Mouse (Mus musculus) bone marrow, adult 2 months (tissue): ENCODE measurements at regions not wholly inside any gene's neighbourhood (a gene's known extent, or its start where the extent isn't known, plus 50 kb on each side); places are given as distances from the start of the nearest gene placed in this dataset.
"Not testable (repeated sequence)": the region's sequence is repeated elsewhere in the genome, so short reads cannot be mapped to it uniquely, and the experiment has no call there.

ENCODE experiments used
- H3K27ac ChIP-seq: fragments of 200-500 bp; 2 replicates; pipeline ENCODE4 v1.5.1; 2012; ENCODE audit warnings: low read depth, mild to moderate bottlenecking, control low read depth, inconsistent platforms, low read length; ENCODE audit not compliant: control insufficient read depth, poor library complexity, insufficient read depth
- H3K4me1 ChIP-seq: fragments of 200-500 bp; 2 replicates; pipeline ENCODE4 v1.6.1; 2011; ENCODE audit warnings: low read length; ENCODE audit not compliant: control insufficient read depth, insufficient read depth
- H3K4me3 ChIP-seq: fragments of 200-500 bp; replicated peaks from 2 replicates; pipeline ENCODE3; 2011; ENCODE audit warnings: mild to moderate bottlenecking, low read depth, low read length, control low read depth; ENCODE audit not compliant: control insufficient read depth
- CTCF ChIP-seq: fragments of 200-500 bp; IDR thresholded peaks from 2 replicates; pipeline ENCODE4 v1.5.1; 2011; ENCODE audit warnings: low read length, control low read depth; ENCODE audit not compliant: control insufficient read depth, insufficient read depth
- POLR2A ChIP-seq: fragments of 200-500 bp; IDR thresholded peaks from 2 replicates; pipeline ENCODE4 v1.6.1; 2011; ENCODE audit warnings: low read depth, mild to moderate bottlenecking, control low read depth, low read length, borderline replicate concordance; ENCODE audit not compliant: control insufficient read depth
- WGBS: fragments of 180-500 bp; shearing (Covaris S2); methylation state at CpG from one replicate; pipeline ENCODE4 v1.1.7; 2018; 5-methylcytosine and 5-hydroxymethylcytosine counted together

GRCm38 (mm10) chr12:29354816-29355215 lies 173.4 kb upstream of the Myt1l start:
- Histone ChIP-seq H3K4me3 (no peak overlapping the region), H3K4me1 (no peaks in the 10 kb centered on the region; the same call in 1 of the 2 replicates), H3K27ac (no peak overlapping the region)
- TF ChIP-seq POLR2A (no peak), CTCF (no peak)
- WGBS, result 39% methylated on average over 6 of the region's 6 CpGs

- TF ChIP-seq CTCF (no peak), POLR2A (no peak)
- 49% methylated on average over 11 of the region's 11 CpGs for whole genome bisulfite sequencing
- Histone ChIP-seq H3K4me1 (no peaks in the 10 kb centered on the region; the same call in 1 of the 2 replicates), H3K4me3 (no peak overlapping the region), H3K27ac (no peak overlapping the region)
These were observed 171.3 kb upstream of the Myt1l start for GRCm38 (mm10) chr12:29356681-29357397.

- H3K4me3 ChIP-seq, result no peak overlapping the region
- 82% methylated on average over 6 of the region's 6 CpGs for WGBS
- no peaks in the 10 kb centered on the region for H3K4me1 ChIP-seq
- TF ChIP-seq POLR2A, result no peak
- TF ChIP-seq CTCF, result no peak
- no peak overlapping the region for H3K27ac ChIP-seq
These were observed 166.9 kb upstream of the Myt1l start for GRCm38 (mm10) chr12:29361236-29361635.

DNA sequence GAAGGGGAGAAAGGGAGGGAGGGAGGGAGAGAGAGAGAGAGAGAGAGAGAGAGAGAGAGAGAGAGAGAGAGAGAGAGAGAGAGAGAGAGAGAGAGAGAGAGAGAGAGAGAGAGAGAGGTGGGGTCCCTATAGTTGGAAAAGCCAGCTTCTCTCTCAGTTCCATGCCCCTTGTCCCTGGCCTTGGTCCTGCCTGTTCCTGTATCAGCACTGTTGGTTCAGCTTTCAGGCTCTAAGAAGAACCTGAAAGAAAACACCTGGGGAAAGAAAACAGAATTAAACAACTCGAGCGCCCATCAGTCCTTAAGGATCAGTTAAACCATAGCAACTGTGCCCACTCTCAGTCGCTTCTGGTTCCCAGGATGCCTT lies 160.5 kb upstream of the Myt1l start:
- H3K4me1 ChIP-seq, H3K4me3 ChIP-seq, H3K27ac ChIP-seq: not testable (repeated sequence)
- 40% methylated on average over 3 of the region's 3 CpGs for WGBS

- 31% methylated on average over 19 of the region's 19 CpGs for WGBS
- no peak overlapping the region for H3K27ac ChIP-seq
- H3K4me3 ChIP-seq, result no peak overlapping the region
- TF ChIP-seq CTCF (no peak), POLR2A (no peak)
- no peaks in the 10 kb centered on the region for H3K4me1 ChIP-seq
These were observed 159.9 kb upstream of the Myt1l start for GRCm38 (mm10) chr12:29368107-29368819.

DNA sequence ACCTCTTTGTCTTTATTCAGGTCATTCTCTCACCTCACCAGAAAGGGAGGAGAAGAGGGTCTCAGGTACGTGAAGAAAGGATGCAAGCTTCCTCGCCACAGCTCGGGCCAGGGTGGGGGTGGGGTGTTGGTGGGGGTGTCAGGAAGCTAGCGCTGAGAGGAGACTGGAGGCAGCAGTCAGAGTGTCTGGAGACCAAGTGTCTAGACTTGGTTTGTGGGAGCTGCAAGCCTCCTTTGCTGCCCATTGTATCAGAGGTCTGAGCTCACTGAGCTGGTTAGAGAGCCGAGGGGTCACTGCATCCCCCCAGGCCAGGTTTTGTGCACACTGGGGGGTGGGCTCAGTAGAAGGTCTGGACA lies 159.4 kb upstream of the Myt1l start:
- Histone ChIP-seq H3K4me3 (no peak overlapping the region), H3K27ac (no peak overlapping the region), H3K4me1 (no peaks in the 10 kb centered on the region)
- TF ChIP-seq CTCF (no peak), POLR2A (no peak)
- 37% methylated on average over 5 of the region's 5 CpGs for WGBS

GRCm38 (mm10) chr12:29391756-29392155 lies 136.4 kb upstream of the Myt1l start:
- no peak overlapping the region for H3K27ac ChIP-seq
- no peak for TF ChIP-seq CTCF
- no peak for TF ChIP-seq POLR2A
- WGBS, result 70% methylated on average over 5 of the region's 5 CpGs
- H3K4me3 ChIP-seq, result no peak overlapping the region
- H3K4me1 ChIP-seq, result no peaks in the 10 kb centered on the region

GRCm38 (mm10) chr12:29394271-29394670 lies 133.9 kb upstream of the Myt1l start:
- no peak for TF ChIP-seq POLR2A
- WGBS, result 78% methylated on average over 1 of the region's 1 CpGs
- no peaks in the 10 kb centered on the region for H3K4me1 ChIP-seq
- no peak overlapping the region for H3K4me3 ChIP-seq
- no peak overlapping the region for H3K27ac ChIP-seq

GRCm38 (mm10) chr12:29394881-29395280 lies 133.3 kb upstream of the Myt1l start:
- H3K4me1 ChIP-seq, result no peaks in the 10 kb centered on the region
- TF ChIP-seq CTCF (no peak), POLR2A (no peak)
- 74% methylated on average over 6 of the region's 6 CpGs for WGBS
- H3K27ac ChIP-seq, result no peak overlapping the region
- no peak overlapping the region for H3K4me3 ChIP-seq
